Mouse (Mus musculus): ENCODE data around the gene Tifa. TPM values are rescaled to one million over a fixed set of nuclear protein-coding genes. Genes with fewer than 3 reads are reported as not detected.
"Not testable (repeated sequence)": the region's sequence is repeated elsewhere in the genome, so short reads cannot be mapped to it uniquely, and the experiment has no call there.

The Tifa gene
- polyA plus RNA-seq, 1 experiment from 2014 or later = 2.0 TPM

GRCm38 (mm10) chr3:127762403-127762802, 27.2 kb upstream of the Tifa start:
- no peaks in the 10 kb centered on the region for H3K9me3 ChIP-seq
- WGBS = 63% methylated on average over 8 of the region's 8 CpGs

GRCm38 (mm10) chr3:127763076-127763612, 26.5 kb upstream of the Tifa start:
- no peak for DNase-seq (ENCODE audit: low spot score)
- Histone ChIP-seq H3K9me3 (no peaks in the 10 kb centered on the region), H3K36me3 (no peaks in the 10 kb centered on the region), H3K27me3 (ENCODE audit: insufficient read depth, poor library complexity, severe bottlenecking) (peaks cover 44% of the 10 kb centered on the region), H3K4me3 (no peak overlapping the region), H3K27ac (no peak overlapping the region), H3K4me1 (no peaks in the 10 kb centered on the region)
- WGBS = 26% methylated on average over 7 of the region's 7 CpGs

More at GRCm38 (mm10) chr3:127762403-127762802, 27.2 kb upstream of the Tifa start:
- H3K27ac ChIP-seq = no peak overlapping the region
- H3K4me3 ChIP-seq = no peak overlapping the region
- no peaks in the 10 kb centered on the region for H3K4me1 ChIP-seq
- DNase-seq (ENCODE audit: low spot score) = no peak
- H3K27me3 ChIP-seq (ENCODE audit: insufficient read depth, poor library complexity, severe bottlenecking) = peaks cover 52% of the 10 kb centered on the region
- H3K36me3 ChIP-seq = no peaks in the 10 kb centered on the region

- DNase-seq (ENCODE audit: low spot score) = no peak
- 53% methylated on average over 5 of the region's 5 CpGs for WGBS
These were observed 25.1 kb upstream of the Tifa start for GRCm38 (mm10) chr3:127764541-127764940.

GRCm38 (mm10) chr3:127765971-127766370, 23.6 kb upstream of the Tifa start:
- peaks cover 22% of the 10 kb centered on the region; the same call in 1 of the 2 replicates for H3K27me3 ChIP-seq (ENCODE audit: insufficient read depth, poor library complexity, severe bottlenecking)
- no peaks in the 10 kb centered on the region for H3K36me3 ChIP-seq
- no peak overlapping the region for H3K4me3 ChIP-seq
- H3K9me3 ChIP-seq = no peaks in the 10 kb centered on the region
- no peak for DNase-seq (ENCODE audit: low spot score)
- 63% methylated on average over 3 of the region's 3 CpGs for WGBS
- H3K4me1 ChIP-seq = no peaks in the 10 kb centered on the region
- H3K27ac ChIP-seq = no peak overlapping the region

More at GRCm38 (mm10) chr3:127764541-127764940, 25.1 kb upstream of the Tifa start:
- H3K9me3 ChIP-seq = no peaks in the 10 kb centered on the region
- no peaks in the 10 kb centered on the region for H3K36me3 ChIP-seq
- H3K27ac ChIP-seq = no peak overlapping the region
- H3K27me3 ChIP-seq (ENCODE audit: insufficient read depth, poor library complexity, severe bottlenecking) = peaks cover 30% of the 10 kb centered on the region; the same call in 1 of the 2 replicates
- H3K4me3 ChIP-seq = no peak overlapping the region
- H3K4me1 ChIP-seq = no peaks in the 10 kb centered on the region

- no peak overlapping the region for H3K27ac ChIP-seq
These were observed 20.5 kb upstream of the Tifa start for GRCm38 (mm10) chr3:127769146-127769545.

GRCm38 (mm10) chr3:127780021-127780644, 9.5 kb upstream of the Tifa start, which contains the start of gene Alpk1:
Gene Alpk1 (minus strand): TSS chr3:127780527.
- Histone ChIP-seq H3K36me3 (no peaks in the 10 kb centered on the region), H3K9me3 (no peaks in the 10 kb centered on the region), H3K27me3 (ENCODE audit: insufficient read depth, poor library complexity, severe bottlenecking) (no peaks in the 10 kb centered on the region), H3K27ac (peak within 1 kb of the TSS; percentile 81), H3K4me1 (no peaks in the 10 kb centered on the region), H3K4me3 (peak within 1 kb of the TSS; percentile 62)
- peak; percentile 78 for DNase-seq (ENCODE audit: low spot score)
- 3% methylated on average over 24 of the region's 24 CpGs for WGBS

More at GRCm38 (mm10) chr3:127769146-127769545, 20.5 kb upstream of the Tifa start:
- DNase-seq (ENCODE audit: low spot score) = no peak
- WGBS = 81% methylated on average over 11 of the region's 11 CpGs
- H3K4me3 ChIP-seq = no peak overlapping the region
- no peaks in the 10 kb centered on the region for H3K36me3 ChIP-seq
- no peaks in the 10 kb centered on the region for H3K4me1 ChIP-seq
- 0 out of 2 replicates have a peak, but pooled peaks cover 6% of the 10 kb centered on the region for H3K27me3 ChIP-seq (ENCODE audit: insufficient read depth, poor library complexity, severe bottlenecking)
- no peaks in the 10 kb centered on the region for H3K9me3 ChIP-seq

GRCm38 (mm10) chr3:127780921-127781320, 8.7 kb upstream of the Tifa start:
- no peak overlapping the region for H3K4me3 ChIP-seq
- DNase-seq (ENCODE audit: low spot score) = no peak
- no peaks in the 10 kb centered on the region for H3K4me1 ChIP-seq
- H3K9me3 ChIP-seq = no peaks in the 10 kb centered on the region
- 94% methylated on average over 9 of the region's 9 CpGs for WGBS
- H3K27me3 ChIP-seq (ENCODE audit: insufficient read depth, poor library complexity, severe bottlenecking) = no peaks in the 10 kb centered on the region
- no peak overlapping the region for H3K27ac ChIP-seq
- no peaks in the 10 kb centered on the region for H3K36me3 ChIP-seq

- no peaks in the 10 kb centered on the region for H3K4me1 ChIP-seq
- WGBS = 82% methylated on average over 6 of the region's 6 CpGs
- H3K27ac ChIP-seq = no peak overlapping the region
- H3K9me3 ChIP-seq = no peaks in the 10 kb centered on the region
- no peak for DNase-seq (ENCODE audit: low spot score)
- no peaks in the 10 kb centered on the region for H3K36me3 ChIP-seq
- peaks cover 19% of the 10 kb centered on the region for H3K27me3 ChIP-seq (ENCODE audit: insufficient read depth, poor library complexity, severe bottlenecking)
- H3K4me3 ChIP-seq = no peak overlapping the region
These were observed 6.7 kb upstream of the Tifa start for GRCm38 (mm10) chr3:127782921-127783320.

- 96% methylated on average over 8 of the region's 8 CpGs for WGBS
- not testable (repeated sequence) for H3K4me3 ChIP-seq; DNase-seq (ENCODE audit: low spot score); H3K9me3 ChIP-seq; H3K27ac ChIP-seq; H3K4me1 ChIP-seq; H3K36me3 ChIP-seq
- H3K27me3 ChIP-seq (ENCODE audit: insufficient read depth, poor library complexity, severe bottlenecking) = peaks cover 27% of the 10 kb centered on the region
These were observed 5.9 kb upstream of the Tifa start for GRCm38 (mm10) chr3:127783680-127784079.

- H3K36me3 ChIP-seq = no peaks in the 10 kb centered on the region
- H3K9me3 ChIP-seq = no peaks in the 10 kb centered on the region
- H3K4me1 ChIP-seq = peaks cover 16% of the 10 kb centered on the region
- no peak overlapping the region for H3K4me3 ChIP-seq
- peaks cover 48% of the 10 kb centered on the region for H3K27me3 ChIP-seq (ENCODE audit: insufficient read depth, poor library complexity, severe bottlenecking)
- DNase-seq (ENCODE audit: low spot score) = no peak
- no peak overlapping the region for H3K27ac ChIP-seq
These were observed 2.6 kb upstream of the Tifa start for GRCm38 (mm10) chr3:127787032-127787431.

GRCm38 (mm10) chr3:127788038-127788437, 1.6 kb upstream of the Tifa start:
- DNase-seq (ENCODE audit: low spot score) = no peak
- Histone ChIP-seq H3K27me3 (ENCODE audit: insufficient read depth, poor library complexity, severe bottlenecking) (peaks cover 54% of the 10 kb centered on the region), H3K27ac (no peak overlapping the region), H3K4me1 (peaks cover 16% of the 10 kb centered on the region), H3K36me3 (no peaks in the 10 kb centered on the region), H3K9me3 (no peaks in the 10 kb centered on the region), H3K4me3 (no peak overlapping the region)
- WGBS = 45% methylated on average over 7 of the region's 7 CpGs

- Histone ChIP-seq H3K9me3 (no peaks in the 10 kb centered on the region), H3K27me3 (ENCODE audit: insufficient read depth, poor library complexity, severe bottlenecking) (peaks cover 54% of the 10 kb centered on the region), H3K4me1 (peaks cover 16% of the 10 kb centered on the region), H3K4me3 (peak overlapping the region; percentile 80; the same call in 1 of the 2 replicates), H3K36me3 (no peaks in the 10 kb centered on the region), H3K27ac (no peak overlapping the region)
- WGBS = 17% methylated on average over 8 of the region's 8 CpGs
- no peak for DNase-seq (ENCODE audit: low spot score)
These were observed 686 bp upstream of the Tifa start for GRCm38 (mm10) chr3:127788919-127789318.

- Histone ChIP-seq H3K9me3 (no peaks in the 10 kb centered on the region), H3K4me1 (peaks cover 16% of the 10 kb centered on the region), H3K27ac (peak overlapping the region; percentile 89), H3K27me3 (ENCODE audit: insufficient read depth, poor library complexity, severe bottlenecking) (peaks cover 54% of the 10 kb centered on the region), H3K4me3 (peak overlapping the region; percentile 80), H3K36me3 (no peaks in the 10 kb centered on the region)
- peak; percentile 77 for DNase-seq (ENCODE audit: low spot score)
- under 1% methylated on average over 34 of the region's 36 CpGs for WGBS
These were observed 840 bp downstream of the Tifa start for GRCm38 (mm10) chr3:127790234-127791055.
